Mouse (Mus musculus) left cerebral cortex, postnatal 14 days (tissue): Measurements from ENCODE around the gene Rapgefl1. TPM values are rescaled to one million over a fixed set of nuclear protein-coding genes. Genes with fewer than 3 reads are reported as not detected.

Experiments used
- DNase-seq, 2 experiments: peaks; one replicate each; pipeline ENCODE4 v3.0.0; 2021 to 2022; ENCODE audit warnings: low spot score in 2 of 2, mixed read lengths in 1 of 2
- intact Hi-C: fragments of 180-260 bp; cut with DNase I; formaldehyde crosslinking; loops from one replicate; pipeline ENCODE4 v1.15.1; 2025
- total RNA-seq, 2 experiments: library from RNA; stranded (reverse); gene quantifications; 2 replicates each; pipeline ENCODE4 v1.2.3; 2021

The Rapgefl1 gene
- total RNA-seq, 2 experiments from 2014 or later, result 141 to 143 TPM

GRCm38 (mm10) chr11:98900529-98901125 lies 64.0 kb downstream of the Rapgefl1 start:
- DNase-seq, result no peak
- intact Hi-C loops, result no loop called here

DNA sequence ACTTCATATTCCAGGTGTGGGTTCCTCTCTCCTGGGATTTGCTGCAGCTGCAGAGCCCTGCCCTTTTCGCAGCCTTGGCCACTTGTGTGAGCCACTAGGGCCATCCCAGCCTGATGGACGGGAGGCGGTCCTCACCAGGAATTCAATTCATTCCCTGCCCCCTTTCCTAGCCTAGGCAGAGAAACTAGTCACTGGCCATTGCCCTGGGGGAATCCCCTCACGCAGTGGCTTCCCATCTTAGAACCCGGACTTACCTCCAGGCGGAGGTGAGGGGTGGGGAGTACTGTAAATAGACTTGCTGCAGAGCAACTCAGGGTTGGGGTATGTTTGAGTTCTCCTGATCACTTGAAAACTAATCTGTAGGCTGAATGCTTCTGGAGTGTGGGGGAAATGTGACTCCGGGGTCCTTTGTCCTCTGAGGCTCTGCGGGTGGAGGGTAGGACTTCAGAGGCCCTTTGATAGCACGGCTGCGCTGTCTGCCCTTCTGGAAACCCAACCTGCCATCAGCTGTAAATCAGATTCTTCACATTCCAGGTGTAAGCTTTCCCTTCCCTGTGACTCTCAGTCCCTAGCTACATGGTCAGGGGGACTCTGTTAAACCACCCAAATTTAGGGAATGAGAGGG lies 66.1 kb downstream of the Rapgefl1 start:
- DNase-seq, result no peak
- intact Hi-C loops, result no loop called here

Other genes with a start within 250 kb of the Rapgefl1 start
- 10 to 100 TPM; 44.6 to 49.4 TPM for gene Ormdl3, start 249.4 kb upstream of the Rapgefl1 start, total RNA-seq
- not detected for gene Lrrc3c, start 238.5 kb upstream of the Rapgefl1 start, total RNA-seq
- gene Gm12355, start 211.1 kb upstream of the Rapgefl1 start, total RNA-seq, result 10 to 100 TPM; 10.3 to 12.7 TPM
- under 1 TPM; 0.31 to 0.38 TPM for gene Gsdma3, start 210.4 kb upstream of the Rapgefl1 start, total RNA-seq
- gene Gsdma2, start 190.0 kb upstream of the Rapgefl1 start, total RNA-seq, result not detected
- not detected for gene Gsdma, start 172.4 kb upstream of the Rapgefl1 start, total RNA-seq
- gene Psmd3, start 154.2 kb upstream of the Rapgefl1 start, total RNA-seq, result 100 to 1,000 TPM; 128 to 134 TPM
- not detected for gene Csf3, start 135.5 kb upstream of the Rapgefl1 start, total RNA-seq
- 100 to 1,000 TPM in 1 of 2 experiments, 10 to 100 TPM in 1; 96.3 to 114 TPM for gene Med24, start 107.3 kb upstream of the Rapgefl1 start, total RNA-seq
- gene Thra, start 96.1 kb upstream of the Rapgefl1 start, total RNA-seq, result 1,000 to 10,000 TPM in 1 of 2 experiments, 100 to 1,000 TPM in 1; 962 to 1,004 TPM
- gene Nr1d1, start 61.5 kb upstream of the Rapgefl1 start, total RNA-seq, result 10 to 100 TPM; 82.0 to 85.4 TPM
- gene Msl1, start 41.3 kb upstream of the Rapgefl1 start, total RNA-seq, result 100 to 1,000 TPM; 168 to 170 TPM
- gene Casc3, start 31.9 kb upstream of the Rapgefl1 start, total RNA-seq, result 10 to 100 TPM; 53.1 to 54.6 TPM
- 10 to 100 TPM; 45.5 to 45.9 TPM for gene Wipf2, start 26.9 kb downstream of the Rapgefl1 start, total RNA-seq
- gene Cdc6, start 71.0 kb downstream of the Rapgefl1 start, total RNA-seq, result under 1 TPM; 0.47 to 0.57 TPM
- 10 to 100 TPM; 14.6 to 15.1 TPM for gene Rara, start 91.0 kb downstream of the Rapgefl1 start, total RNA-seq
- gene Gjd3, start 146.2 kb downstream of the Rapgefl1 start, total RNA-seq, result 1 to 10 TPM; 2.8 to 3.1 TPM
- gene Top2a, start 187.4 kb downstream of the Rapgefl1 start, total RNA-seq, result 1 to 10 TPM; 4.1 to 4.9 TPM
- gene Igfbp4, start 204.5 kb downstream of the Rapgefl1 start, total RNA-seq, result 100 to 1,000 TPM in 1 of 2 experiments, 10 to 100 TPM in 1; 98.7 to 107 TPM